Mouse (Mus musculus) MEL (cell line): ENCODE data around the gene AK157302.

ENCODE experiments used
- CHD2 ChIP-seq: IDR thresholded peaks from 2 replicates; pipeline ENCODE4 v1.6.1; 2011; ENCODE audit warnings: low read length, improper control_type of control experiment
- CTCF ChIP-seq, 3 experiments: IDR thresholded peaks in 2 of 3; conservative IDR thresholded peaks in 1 of 3; 2 replicates each; pipeline ENCODE4 v1.5.1; 2011 to 2012; ENCODE audit warnings: low read length in 3 of 3, low read depth in 2 of 3, mild to moderate bottlenecking in 2 of 3, improper control_type of control experiment in 1 of 3, inconsistent platforms in 1 of 3, mixed read lengths in 1 of 3, moderate library complexity in 1 of 3; ENCODE audit not compliant: control insufficient read depth in 1 of 3, insufficient read depth in 1 of 3, poor library complexity in 1 of 3, severe bottlenecking in 1 of 3
- ELF1 ChIP-seq: IDR thresholded peaks from 2 replicates; pipeline ENCODE4 v1.6.1; 2014; ENCODE audit warnings: low read depth, mild to moderate bottlenecking, inconsistent platforms, low read length, improper control_type of control experiment, moderate library complexity
- EP300 ChIP-seq, 2 experiments: IDR thresholded peaks; 2 replicates each; pipeline ENCODE4 v1.6.1; 2011; ENCODE audit warnings: improper control_type of control experiment in 2 of 2, low read length in 2 of 2, low read depth in 1 of 2, mild to moderate bottlenecking in 1 of 2
- ETS1 ChIP-seq: IDR thresholded peaks from 2 replicates; pipeline ENCODE4 v1.6.1; 2012; ENCODE audit warnings: low read depth, mild to moderate bottlenecking, inconsistent platforms, low read length, improper control_type of control experiment, moderate library complexity
- GATA1 ChIP-seq: IDR thresholded peaks from 2 replicates; pipeline ENCODE4 v1.6.1; 2011; ENCODE audit warnings: low read depth, low read length, improper control_type of control experiment
- POLR2A ChIP-seq, 2 experiments: IDR thresholded peaks; 2 replicates each; pipeline ENCODE4 v1.6.1; 2011 to 2012; ENCODE audit warnings: low read length in 2 of 2, mild to moderate bottlenecking in 2 of 2, control low read depth in 1 of 2, improper control_type of control experiment in 1 of 2, low read depth in 1 of 2, moderate library complexity in 1 of 2; ENCODE audit not compliant: control insufficient read depth in 1 of 2, insufficient read depth in 1 of 2, poor library complexity in 1 of 2
- POLR2AphosphoS5 ChIP-seq: IDR thresholded peaks from 2 replicates; pipeline ENCODE4 v1.6.1; 2012; ENCODE audit warnings: low read depth, borderline replicate concordance, mild to moderate bottlenecking, inconsistent platforms, low read length, moderate library complexity, mixed read lengths
- ZKSCAN1 ChIP-seq: IDR thresholded peaks from 2 replicates; pipeline ENCODE4 v1.6.1; 2012; ENCODE audit warnings: low read depth, mild to moderate bottlenecking, inconsistent platforms, low read length, improper control_type of control experiment, moderate library complexity
- ZMIZ1 ChIP-seq: IDR thresholded peaks from 2 replicates; pipeline ENCODE4 v1.6.1; 2012; ENCODE audit warnings: low read depth, mild to moderate bottlenecking, inconsistent platforms, low read length, improper control_type of control experiment, moderate library complexity
- ZNF384 ChIP-seq: IDR thresholded peaks from 2 replicates; pipeline ENCODE4 v1.6.1; 2012; ENCODE audit warnings: low read depth, mild to moderate bottlenecking, inconsistent platforms, low read length, improper control_type of control experiment

DNA sequence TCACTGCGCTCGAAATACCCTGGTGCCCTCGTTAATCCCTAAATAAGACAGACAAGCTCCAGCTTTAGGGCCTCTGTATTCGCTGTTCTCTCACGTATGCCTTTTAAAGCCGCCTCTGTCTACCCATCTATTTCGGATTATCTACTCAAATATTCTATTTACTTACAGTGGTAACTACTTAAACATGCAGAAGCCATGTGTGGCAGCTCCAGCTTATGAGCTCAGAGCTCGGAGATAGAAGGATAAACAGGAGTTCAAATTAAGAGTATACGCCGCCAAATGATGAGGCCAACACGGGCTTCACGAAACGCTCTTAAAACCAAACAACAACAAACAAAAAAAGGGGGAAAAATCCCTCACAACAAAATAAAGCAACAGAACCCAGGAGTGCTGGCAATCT, 42.0 kb upstream of the AK157302 start:
- TF ChIP-seq CTCF (IDR thresholded peaks at IDR 0.05 in 2 of 3, conservative IDR thresholded peaks at IDR 0.05 in 1 of 3; ENCODE audit: control insufficient read depth in 1 of 3, insufficient read depth in 1 of 3, low read depth in 2 of 3, low read length in 3 of 3, poor library complexity in 1 of 3, severe bottlenecking in 1 of 3): no peak
- TF ChIP-seq POLR2A (IDR thresholded peaks at IDR 0.05; ENCODE audit: control insufficient read depth in 1 of 2, insufficient read depth in 1 of 2, low read depth in 1 of 2, low read length in 2 of 2, poor library complexity in 1 of 2): no peak
- TF ChIP-seq ZKSCAN1: no peak
- TF ChIP-seq ETS1: no peak
- TF ChIP-seq POLR2AphosphoS5: no peak
- TF ChIP-seq GATA1: no peak
- no peak for TF ChIP-seq EP300 (IDR thresholded peaks at IDR 0.05; ENCODE audit: low read depth in 1 of 2, low read length in 2 of 2)
- no peak for TF ChIP-seq ELF1
- TF ChIP-seq ZMIZ1: no peak
- no peak for TF ChIP-seq CHD2
- TF ChIP-seq ZNF384: no peak
